Mouse (Mus musculus) liver, embryonic 14.5 days (tissue): Measurements from ENCODE around the gene Thrap3. TPM values are rescaled to one million over a fixed set of nuclear protein-coding genes. Genes with fewer than 3 reads are reported as not detected.

Source experiments
- ATAC-seq: fragments of 200-750 bp; cut with Nextera tagmentation; 2 replicates; pipeline ENCODE4 v1.8.0; 2017; ENCODE audit warnings: moderate number of reproducible peaks, mild to moderate bottlenecking, moderate library complexity; ENCODE audit not compliant: insufficient read depth
- DNase-seq, 3 experiments: peaks; one replicate each; pipeline ENCODE4 v3.0.0-alpha.2; 2012 to 2013; ENCODE audit warnings: low read depth in 3 of 3, low spot score in 3 of 3
- H3K27ac ChIP-seq: fragments of 300-500 bp; sonication (generic); 2 replicates; pipeline ENCODE4 v1.5.1; 2014; ENCODE audit warnings: moderate library complexity, mild to moderate bottlenecking, control low read depth, inconsistent platforms
- H3K27me3 ChIP-seq: fragments of 300-500 bp; sonication (generic); 2 replicates; pipeline ENCODE4 v1.6.1; 2014; ENCODE audit warnings: mild to moderate bottlenecking, low read length, moderate library complexity; ENCODE audit not compliant: control insufficient read depth, insufficient read depth
- H3K36me3 ChIP-seq: fragments of 300-500 bp; sonication (generic); replicated peaks from 2 replicates; pipeline ENCODE4 v1.6.1; 2014; ENCODE audit warnings: low read depth; ENCODE audit not compliant: control insufficient read depth, insufficient read depth
- H3K4me1 ChIP-seq, 2 experiments: fragments of 200-500 bp in 1 of 2; fragments of 300-500 bp in 1 of 2; sonication (generic) in 1 of 2; replicated peaks; 2 replicates each; pipeline ENCODE4 v1.6.1; 2012 to 2014; ENCODE audit warnings: antibody characterized with exemption in 1 of 2, inconsistent platforms in 1 of 2, low read length in 1 of 2; ENCODE audit not compliant: control insufficient read depth in 2 of 2, insufficient read depth in 2 of 2
- H3K4me2 ChIP-seq: fragments of 300-500 bp; sonication (generic); 2 replicates; pipeline ENCODE4 v1.6.1; 2014; ENCODE audit warnings: low read depth, mild to moderate bottlenecking, control low read depth, moderate library complexity
- H3K4me3 ChIP-seq, 2 experiments: fragments of 200-500 bp in 1 of 2; fragments of 300-500 bp in 1 of 2; sonication (generic) in 1 of 2; 2 replicates each; pipeline ENCODE4 v1.5.1; 2012 to 2014; ENCODE audit warnings: low read depth in 2 of 2, low read length in 2 of 2, mild to moderate bottlenecking in 2 of 2, control low read depth in 1 of 2, inconsistent platforms in 1 of 2, moderate library complexity in 1 of 2; ENCODE audit not compliant: insufficient read depth in 1 of 2
- H3K9ac ChIP-seq: fragments of 300-500 bp; sonication (generic); replicated peaks from 2 replicates; pipeline ENCODE4 v1.6.1; 2014; ENCODE audit warnings: mild to moderate bottlenecking, control low read depth, moderate library complexity
- H3K9me3 ChIP-seq: fragments of 300-500 bp; sonication (generic); 2 replicates; pipeline ENCODE4 v1.6.1; 2016; ENCODE audit warnings: low read length, mixed read lengths; ENCODE audit not compliant: control insufficient read depth
- CTCF ChIP-seq: IDR thresholded peaks from 2 replicates; pipeline ENCODE4 v1.5.1; 2016; ENCODE audit warnings: antibody characterized with exemption, low read depth, control low read depth
- EP300 ChIP-seq: IDR thresholded peaks from 2 replicates; pipeline ENCODE4 v1.6.1; 2016; ENCODE audit warnings: antibody characterized with exemption, low read depth
- WGBS: fragments of 180-500 bp; shearing (Covaris S2); extraction: QIAGEN DNeasy Blood & Tissue Kit; methylation state at CpG from one replicate; pipeline ENCODE4 v1.1.7; 2014; ENCODE audit not compliant: insufficient replicate concordance; 5-methylcytosine and 5-hydroxymethylcytosine counted together
- polyA plus RNA-seq, 2 experiments: library from polyadenylated mRNA; depleted of rRNA in 1 of 2; stranded (reverse) in 1 of 2; unstranded in 1 of 2; fragments of >200 nt; fragmentation: Nextera tagmentation in 1 of 2; extraction: Ambion mirVana in 1 of 2; gene quantifications; 2 replicates each; pipeline versions ENCODE4 v1.2.1 to v1.2.3; 2012 to 2014

Gene Thrap3
- polyA plus RNA-seq, 2 experiments, result 62.6 to 77.9 TPM

GRCm38 (mm10) chr4:126203336-126203895, 856 bp upstream of the Thrap3 start:
- H3K27ac ChIP-seq, result peak overlapping the region; percentile 89
- 73% methylated on average over 10 of the region's 10 CpGs for WGBS
- DNase-seq, result no peak
- H3K9ac ChIP-seq, result peak overlapping the region; percentile 82
- H3K27me3 ChIP-seq, result no peaks in the 10 kb centered on the region
- peaks cover 39 to 49% of the 10 kb centered on the region in 2 experiments for H3K4me1 ChIP-seq
- ATAC-seq, result no peak
- H3K36me3 ChIP-seq, result peaks cover 15% of the 10 kb centered on the region
- peak overlapping the region; percentile 70 to 90 for H3K4me3 ChIP-seq
- TF ChIP-seq EP300 (no peak), CTCF (no peak)
- H3K4me2 ChIP-seq, result peak overlapping the region; percentile 80
- H3K9me3 ChIP-seq, result no peaks in the 10 kb centered on the region

GRCm38 (mm10) chr4:126201514-126202302, 852 bp downstream of the Thrap3 start:
- Histone ChIP-seq H3K36me3 (peaks cover 23% of the 10 kb centered on the region), H3K9me3 (no peaks in the 10 kb centered on the region), H3K4me1 (peaks cover 44 to 48% of the 10 kb centered on the region in 2 experiments), H3K4me2 (peak overlapping the region; percentile 97), H3K9ac (peak overlapping the region; percentile 93), H3K4me3 (peak overlapping the region; percentile 90 to 95), H3K27me3 (no peaks in the 10 kb centered on the region), H3K27ac (peak overlapping the region; percentile 94)
- DNase-seq, result peak; percentile 48 to 70 (median 52)
- under 1% methylated on average over 28 of the region's 28 CpGs for WGBS
- TF ChIP-seq CTCF (peak; percentile 52; the same call in 1 of the 2 replicates), EP300 (no peak)
- ATAC-seq, result peak; percentile 1; the same call in 1 of the 2 replicates

- Histone ChIP-seq H3K4me1 (peaks cover 43 to 44% of the 10 kb centered on the region in 2 experiments), H3K4me3 (peak overlapping the region; percentile 90 to 95), H3K4me2 (peak overlapping the region; percentile 97), H3K9me3 (no peaks in the 10 kb centered on the region), H3K9ac (peak overlapping the region; percentile 93), H3K27me3 (no peaks in the 10 kb centered on the region), H3K27ac (peak overlapping the region; percentile 94), H3K36me3 (peaks cover 23% of the 10 kb centered on the region)
- DNase-seq (no peak), ATAC-seq (no peak)
- no peak for TF ChIP-seq EP300
- no peak for TF ChIP-seq CTCF
- 19% methylated on average over 2 of the region's 2 CpGs for WGBS
These were observed 1.9 kb downstream of the Thrap3 start for GRCm38 (mm10) chr4:126200656-126201055.

GRCm38 (mm10) chr4:126200036-126200435, 2.5 kb downstream of the Thrap3 start:
- H3K4me2 ChIP-seq, result peak overlapping the region; percentile 97
- 44% methylated on average over 1 of the region's 1 CpGs for WGBS
- peaks cover 23% of the 10 kb centered on the region for H3K36me3 ChIP-seq
- H3K4me1 ChIP-seq, result peaks cover 39 to 44% of the 10 kb centered on the region in 2 experiments
- H3K4me3 ChIP-seq, result peak overlapping the region in 1 of 2 experiments; percentile 90; a peak in 2 of 4 replicates
- DNase-seq (no peak), ATAC-seq (no peak)
- peak overlapping the region; percentile 94; the same call in 1 of the 2 replicates for H3K27ac ChIP-seq
- H3K27me3 ChIP-seq, result no peaks in the 10 kb centered on the region
- no peaks in the 10 kb centered on the region for H3K9me3 ChIP-seq
- peak overlapping the region; percentile 93 for H3K9ac ChIP-seq
- TF ChIP-seq CTCF (no peak), EP300 (no peak)

GRCm38 (mm10) chr4:126199556-126199955, 3.0 kb downstream of the Thrap3 start:
- Histone ChIP-seq H3K27me3 (no peaks in the 10 kb centered on the region), H3K9ac (peak overlapping the region; percentile 93), H3K9me3 (no peaks in the 10 kb centered on the region), H3K4me1 (peaks cover 35 to 42% of the 10 kb centered on the region in 2 experiments), H3K4me3 (peak overlapping the region; percentile 22 to 90; a peak in 3 of 4 replicates), H3K4me2 (peak overlapping the region; percentile 97), H3K36me3 (peaks cover 27% of the 10 kb centered on the region), H3K27ac (no peak overlapping the region)
- ATAC-seq, result no peak
- 27% methylated on average over 6 of the region's 6 CpGs for WGBS
- TF ChIP-seq CTCF (no peak), EP300 (no peak)
- DNase-seq, result no peak
